Mouse (Mus musculus) ES-E14 (cell line): Measurements from ENCODE around the gene C2.

Experiments
- CHD2 ChIP-seq: IDR thresholded peaks from 2 replicates; pipeline ENCODE4 v1.6.1; 2014; ENCODE audit warnings: mild to moderate bottlenecking, low read depth, low read length, inconsistent platforms
- HCFC1 ChIP-seq: IDR thresholded peaks from 2 replicates; pipeline ENCODE4 v1.6.1; 2012; ENCODE audit warnings: low read length, inconsistent platforms, borderline replicate concordance; ENCODE audit not compliant: insufficient read depth
- MAFK ChIP-seq: IDR thresholded peaks from 2 replicates; pipeline ENCODE4 v1.6.1; 2014; ENCODE audit warnings: mild to moderate bottlenecking, low read depth, low read length, inconsistent platforms; ENCODE audit not compliant: insufficient read depth
- ZNF384 ChIP-seq: IDR thresholded peaks from 2 replicates; pipeline ENCODE4 v1.6.1; 2012; ENCODE audit warnings: low read depth, low read length, inconsistent platforms

DNA sequence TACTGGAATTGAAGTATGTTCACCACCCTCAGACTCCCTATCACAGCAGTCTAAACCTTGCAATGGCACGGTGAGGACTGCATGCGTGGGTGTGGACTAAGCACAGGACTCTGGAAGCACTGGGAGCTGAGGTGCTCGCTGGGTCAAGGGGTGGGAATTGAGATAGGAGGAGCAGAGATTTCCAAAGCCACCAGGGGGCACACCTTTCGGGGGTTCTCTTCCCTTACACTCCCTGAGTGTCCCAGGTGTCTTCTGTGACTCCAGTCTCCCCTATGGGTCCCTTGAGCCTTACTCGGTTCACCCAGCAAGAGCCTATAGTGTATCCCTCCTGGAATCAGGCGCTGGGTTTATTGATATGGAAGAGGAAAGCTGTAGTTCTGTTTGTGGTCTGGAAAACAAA lies 24.9 kb upstream of the C2 start:
- no peak for TF ChIP-seq MAFK
- TF ChIP-seq ZNF384 = no peak
- TF ChIP-seq HCFC1 = no peak
- no peak for TF ChIP-seq CHD2
